Mouse (Mus musculus): Measurements from ENCODE around the gene Fam83d.

Fam83d gene

GRCm38 (mm10) chr2:158828124-158828523, 60.2 kb downstream of the Fam83d start:
- no peak for DNase-seq

- no peak for DNase-seq
Observed at GRCm38 (mm10) chr2:158829746-158830145, 61.9 kb downstream of the Fam83d start.

DNA sequence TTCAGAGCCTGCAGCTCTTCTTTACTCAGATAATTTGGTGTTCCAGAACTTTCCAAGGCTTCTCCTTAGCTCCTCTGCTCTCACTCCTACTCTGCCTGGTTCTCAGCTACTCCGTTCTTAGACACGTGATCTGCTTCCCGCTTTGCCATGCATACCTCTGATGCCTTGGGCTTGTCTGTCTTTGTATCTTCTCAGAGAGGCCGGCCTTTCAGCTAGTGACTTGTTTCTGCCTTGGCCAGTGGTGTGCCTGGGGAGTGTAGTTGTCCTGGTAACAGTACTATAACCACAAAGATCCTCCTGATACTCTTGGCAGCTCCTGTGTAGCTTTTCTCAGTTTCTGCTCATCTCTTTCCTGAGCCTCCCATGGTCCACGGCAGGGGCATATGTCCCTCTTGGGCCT, 65.3 kb downstream of the Fam83d start:
- no peak for DNase-seq

DNA sequence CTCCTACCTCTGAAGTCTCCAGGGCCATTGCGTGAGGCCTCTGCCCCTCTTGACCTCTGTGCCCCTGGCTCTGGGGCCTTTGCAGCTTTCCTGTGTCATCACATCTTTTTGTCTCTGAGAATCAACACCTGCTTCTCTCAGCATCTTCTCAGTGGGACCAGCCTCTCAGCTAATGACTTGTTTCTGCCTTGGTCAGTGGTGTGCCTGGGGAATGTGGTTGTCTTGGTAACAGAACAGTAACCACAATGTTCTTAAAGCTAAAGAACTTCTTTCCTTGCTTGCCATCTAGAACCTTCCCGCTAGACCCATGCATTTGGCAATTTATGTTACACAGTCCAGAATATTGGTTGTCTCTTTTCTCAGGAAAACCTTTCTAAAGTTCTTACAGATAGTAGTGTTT, 65.8 kb downstream of the Fam83d start:
- DNase-seq: no peak
